Mouse (Mus musculus) G1E (cell line): ENCODE measurements around the gene Enpep. TPM values are rescaled to one million over a fixed set of nuclear protein-coding genes. Genes with fewer than 3 reads are reported as not detected.

Experiments used
- ATAC-seq: 2 replicates; pipeline ENCODE4 v1.8.0; 2016; ENCODE audit warnings: mild to moderate bottlenecking; ENCODE audit not compliant: insufficient number of reproducible peaks, poor library complexity, low FRiP score, severe bottlenecking; ENCODE audit errors: extremely low read depth
- DNase-seq: peaks from one replicate; pipeline ENCODE4 v3.0.0; 2012; ENCODE audit warnings: low spot score
- H3K27me3 ChIP-seq: 2 replicates; pipeline ENCODE4 v1.6.1; 2012; ENCODE audit warnings: mild to moderate bottlenecking, low read length, inconsistent platforms; ENCODE audit not compliant: insufficient read depth
- H3K36me3 ChIP-seq: replicated peaks from 2 replicates; pipeline ENCODE3; 2012; ENCODE audit warnings: mild to moderate bottlenecking, inconsistent platforms
- H3K4me1 ChIP-seq: 2 replicates; pipeline ENCODE4 v1.6.1; 2012; ENCODE audit warnings: low read depth, low read length, inconsistent platforms, mixed read lengths; ENCODE audit not compliant: insufficient read depth
- H3K4me3 ChIP-seq: 2 replicates; pipeline ENCODE4 v1.5.1; 2012; ENCODE audit warnings: low read depth, mild to moderate bottlenecking, inconsistent platforms, low read length, moderate library complexity, mixed read lengths
- H3K9me3 ChIP-seq: replicated peaks from 2 replicates; pipeline ENCODE4 v1.6.1; 2012; ENCODE audit warnings: inconsistent platforms
- CTCF ChIP-seq: IDR thresholded peaks from 2 replicates; pipeline ENCODE4 v1.5.1; 2012; ENCODE audit warnings: low read depth, low read length, inconsistent platforms, mixed read lengths
- GATA1 ChIP-seq: IDR thresholded peaks from 2 replicates; pipeline ENCODE4 v1.6.1; 2012; ENCODE audit warnings: borderline replicate concordance, low read length, inconsistent platforms, mixed read lengths
- GATA2 ChIP-seq: IDR thresholded peaks from 2 replicates; pipeline ENCODE4 v1.6.1; 2012; ENCODE audit warnings: low read depth, low read length, inconsistent platforms, borderline replicate concordance
- POLR2AphosphoS5 ChIP-seq: IDR thresholded peaks from 2 replicates; pipeline ENCODE4 v1.6.1; 2012; ENCODE audit warnings: low read depth, low read length, inconsistent platforms; ENCODE audit not compliant: insufficient replicate concordance
- TAL1 ChIP-seq: conservative IDR thresholded peaks from 2 replicates; pipeline ENCODE4 v1.6.1; 2012; ENCODE audit warnings: low read depth, low read length, inconsistent platforms, mixed read lengths
- polyA plus RNA-seq: library from polyadenylated mRNA; stranded (reverse); fragments of >175 nt; gene quantifications from 2 replicates; pipeline ENCODE4 v1.2.3, GENCODE M21; 2012
- total RNA-seq, 2 experiments: library from RNA; stranded (forward) in 1 of 2; stranded (reverse) in 1 of 2; fragments of 200-1000 nt in 1 of 2; fragments of >200 nt in 1 of 2; fragmentation: Nextera tagmentation in 1 of 2; gene quantifications; 2 replicates each; pipeline ENCODE4 v1.2.3; 2014 to 2017

Enpep gene
- total and polyA plus RNA-seq, 3 experiments = 0.16 TPM; not detected in 2

GRCm38 (mm10) chr3:129363426-129363825 lies 30.9 kb upstream of the Enpep start:
- Histone ChIP-seq H3K36me3 (no peaks in the 10 kb centered on the region), H3K9me3 (peaks cover 26% of the 10 kb centered on the region), H3K4me1 (no peaks in the 10 kb centered on the region), H3K27me3 (no peaks in the 10 kb centered on the region), H3K4me3 (no peak overlapping the region)
- no peak for TF ChIP-seq GATA2
- no peak for TF ChIP-seq CTCF
- no peak for ATAC-seq
- no peak for DNase-seq

GRCm38 (mm10) chr3:129358115-129358514 lies 25.6 kb upstream of the Enpep start:
- Histone ChIP-seq H3K4me3 (no peak overlapping the region), H3K27me3 (no peaks in the 10 kb centered on the region), H3K4me1 (no peaks in the 10 kb centered on the region), H3K9me3 (peaks cover 23% of the 10 kb centered on the region), H3K36me3 (no peaks in the 10 kb centered on the region)
- TF ChIP-seq POLR2AphosphoS5 (no peak), TAL1 (no peak), GATA2 (no peak), GATA1 (no peak), CTCF (no peak)
- ATAC-seq (no peak), DNase-seq (no peak)

- no peaks in the 10 kb centered on the region for H3K4me1 ChIP-seq
- ATAC-seq (no peak), DNase-seq (no peak)
- H3K36me3 ChIP-seq = no peaks in the 10 kb centered on the region
- peaks cover 28% of the 10 kb centered on the region for H3K9me3 ChIP-seq
- H3K27me3 ChIP-seq = no peaks in the 10 kb centered on the region
- H3K4me3 ChIP-seq = no peak overlapping the region
- TF ChIP-seq POLR2AphosphoS5 (no peak), TAL1 (no peak), CTCF (no peak), GATA1 (no peak), GATA2 (no peak)
Measured at GRCm38 (mm10) chr3:129353901-129354300, 21.4 kb upstream of the Enpep start.

- no peak for ATAC-seq
- Histone ChIP-seq H3K36me3 (no peaks in the 10 kb centered on the region), H3K4me1 (no peaks in the 10 kb centered on the region), H3K9me3 (peaks cover 22% of the 10 kb centered on the region), H3K4me3 (no peak overlapping the region), H3K27me3 (no peaks in the 10 kb centered on the region)
- TF ChIP-seq POLR2AphosphoS5 (no peak), TAL1 (no peak), GATA1 (no peak), GATA2 (no peak), CTCF (no peak)
- no peak for DNase-seq
Measured at GRCm38 (mm10) chr3:129351320-129351877, 18.9 kb upstream of the Enpep start.

- Histone ChIP-seq H3K4me3 (no peak overlapping the region), H3K36me3 (no peaks in the 10 kb centered on the region), H3K9me3 (peaks cover 14% of the 10 kb centered on the region), H3K27me3 (no peaks in the 10 kb centered on the region), H3K4me1 (no peaks in the 10 kb centered on the region)
- DNase-seq (no peak), ATAC-seq (no peak)
- no peak for TF ChIP-seq POLR2AphosphoS5
- no peak for TF ChIP-seq GATA1
- no peak for TF ChIP-seq TAL1
- TF ChIP-seq CTCF = no peak
- no peak for TF ChIP-seq GATA2
Measured at GRCm38 (mm10) chr3:129347277-129347676, 14.8 kb upstream of the Enpep start.

- H3K36me3 ChIP-seq = no peaks in the 10 kb centered on the region
- H3K4me3 ChIP-seq = no peak overlapping the region
- DNase-seq (no peak), ATAC-seq (no peak)
- peaks cover 11% of the 10 kb centered on the region for H3K9me3 ChIP-seq
- no peaks in the 10 kb centered on the region for H3K27me3 ChIP-seq
- TF ChIP-seq TAL1 (no peak), CTCF (no peak), POLR2AphosphoS5 (no peak), GATA1 (no peak), GATA2 (no peak)
- no peaks in the 10 kb centered on the region for H3K4me1 ChIP-seq
Measured at GRCm38 (mm10) chr3:129342767-129343166, 10.2 kb upstream of the Enpep start.

- Histone ChIP-seq H3K4me3 (no peak overlapping the region), H3K36me3 (no peaks in the 10 kb centered on the region), H3K9me3 (peaks cover 17% of the 10 kb centered on the region), H3K27me3 (no peaks in the 10 kb centered on the region), H3K4me1 (no peaks in the 10 kb centered on the region)
- DNase-seq (no peak), ATAC-seq (no peak)
- TF ChIP-seq GATA1 = no peak
- no peak for TF ChIP-seq POLR2AphosphoS5
- no peak for TF ChIP-seq GATA2
- no peak for TF ChIP-seq CTCF
- no peak for TF ChIP-seq TAL1
Measured at GRCm38 (mm10) chr3:129341066-129341465, 8.5 kb upstream of the Enpep start.
